Mouse (Mus musculus): ENCODE measurements around the gene Fam186b. TPM values are rescaled to one million over a fixed set of nuclear protein-coding genes. Genes with fewer than 3 reads are reported as not detected.
A peak's percentile ranks its signal among the peaks of the same experiment; 100 is the strongest.

Fam186b gene
- polyA plus RNA-seq, 1 experiment from 2014 or later = 0.05 TPM

GRCm38 (mm10) chr15:99294287-99294686 is 1.4 kb downstream of the Fam186b start:
- H3K27ac ChIP-seq (ENCODE audit: low read depth) = peak overlapping the region; percentile 92; the same call in 1 of the 2 replicates
- peak overlapping the region; percentile 71 for H3K4me2 ChIP-seq
- no peaks in the 10 kb centered on the region for H3K4me1 ChIP-seq (ENCODE audit: insufficient read depth)
- no peak for ATAC-seq (ENCODE audit: insufficient read depth)
- TF ChIP-seq CTCF (IDR thresholded peaks at IDR 0.05; ENCODE audit: low read depth) = no peak
- WGBS = 17% methylated on average over 16 of the region's 16 CpGs
- DNase-seq = peak; percentile 54
- H3K9me3 ChIP-seq (ENCODE audit: low read depth, low read length) = no peaks in the 10 kb centered on the region
- peak overlapping the region; percentile 69 for H3K4me3 ChIP-seq (ENCODE audit: low read depth, low read length)
- no peaks in the 10 kb centered on the region for H3K27me3 ChIP-seq (ENCODE audit: insufficient read depth, low read length)
- H3K9ac ChIP-seq = peak overlapping the region; percentile 67
- H3K36me3 ChIP-seq (ENCODE audit: insufficient read depth) = no peaks in the 10 kb centered on the region

- no peak overlapping the region for H3K9ac ChIP-seq
- no peaks in the 10 kb centered on the region for H3K36me3 ChIP-seq (ENCODE audit: insufficient read depth)
- no peaks in the 10 kb centered on the region for H3K4me1 ChIP-seq (ENCODE audit: insufficient read depth)
- no peaks in the 10 kb centered on the region for H3K27me3 ChIP-seq (ENCODE audit: insufficient read depth, low read length)
- DNase-seq (no peak), ATAC-seq (ENCODE audit: insufficient read depth) (no peak)
- H3K9me3 ChIP-seq (ENCODE audit: low read depth, low read length) = no peaks in the 10 kb centered on the region
- no peak overlapping the region for H3K27ac ChIP-seq (ENCODE audit: low read depth)
- 75% methylated on average over 11 of the region's 11 CpGs for WGBS
- TF ChIP-seq CTCF (IDR thresholded peaks at IDR 0.05; ENCODE audit: low read depth) = no peak
- no peak overlapping the region for H3K4me3 ChIP-seq (ENCODE audit: low read depth, low read length)
- H3K4me2 ChIP-seq = no peak overlapping the region
Measured at GRCm38 (mm10) chr15:99290586-99290985, 5.1 kb downstream of the Fam186b start.

- H3K27me3 ChIP-seq (ENCODE audit: insufficient read depth, low read length) = no peaks in the 10 kb centered on the region
- no peak for TF ChIP-seq CTCF (IDR thresholded peaks at IDR 0.05; ENCODE audit: low read depth)
- H3K9me3 ChIP-seq (ENCODE audit: low read depth, low read length) = no peaks in the 10 kb centered on the region
- no peak overlapping the region for H3K9ac ChIP-seq
- no peak for DNase-seq
- H3K27ac ChIP-seq (ENCODE audit: low read depth) = no peak overlapping the region
- no peak overlapping the region for H3K4me3 ChIP-seq (ENCODE audit: low read depth, low read length)
- H3K4me2 ChIP-seq = no peak overlapping the region
- no peaks in the 10 kb centered on the region for H3K4me1 ChIP-seq (ENCODE audit: insufficient read depth)
- WGBS = 38% methylated on average over 8 of the region's 8 CpGs
- ATAC-seq (ENCODE audit: insufficient read depth) = no peak
- H3K36me3 ChIP-seq (ENCODE audit: insufficient read depth) = no peaks in the 10 kb centered on the region
Measured at GRCm38 (mm10) chr15:99285189-99285535, 10.5 kb downstream of the Fam186b start.

GRCm38 (mm10) chr15:99284527-99285188 is 11.0 kb downstream of the Fam186b start:
- ATAC-seq (ENCODE audit: insufficient read depth) = peak; percentile 35; the same call in 1 of the 2 replicates
- Histone ChIP-seq H3K4me3 (ENCODE audit: low read depth, low read length) (no peak overlapping the region), H3K4me1 (ENCODE audit: insufficient read depth) (no peaks in the 10 kb centered on the region), H3K9me3 (ENCODE audit: low read depth, low read length) (no peaks in the 10 kb centered on the region), H3K27me3 (ENCODE audit: insufficient read depth, low read length) (no peaks in the 10 kb centered on the region), H3K36me3 (ENCODE audit: insufficient read depth) (no peaks in the 10 kb centered on the region), H3K27ac (ENCODE audit: low read depth) (no peak overlapping the region), H3K4me2 (no peak overlapping the region), H3K9ac (no peak overlapping the region)
- 28% methylated on average over 14 of the region's 14 CpGs for WGBS
- peak; percentile 36 for DNase-seq
- TF ChIP-seq CTCF (IDR thresholded peaks at IDR 0.05; ENCODE audit: low read depth) = no peak

GRCm38 (mm10) chr15:99283456-99283855 is 12.2 kb downstream of the Fam186b start:
- H3K9ac ChIP-seq = no peak overlapping the region
- no peak for ATAC-seq (ENCODE audit: insufficient read depth)

GRCm38 (mm10) chr15:99278271-99278670 is 17.4 kb downstream of the Fam186b start:
- no peak overlapping the region for H3K4me3 ChIP-seq (ENCODE audit: low read depth, low read length)
- no peaks in the 10 kb centered on the region for H3K9me3 ChIP-seq (ENCODE audit: low read depth, low read length)
- H3K4me1 ChIP-seq (ENCODE audit: insufficient read depth) = no peaks in the 10 kb centered on the region
- H3K27me3 ChIP-seq (ENCODE audit: insufficient read depth, low read length) = no peaks in the 10 kb centered on the region
- H3K4me2 ChIP-seq = no peak overlapping the region
- no peak overlapping the region for H3K9ac ChIP-seq
- DNase-seq (peak; percentile 27), ATAC-seq (ENCODE audit: insufficient read depth) (peak; percentile 38; the same call in 1 of the 2 replicates)
- H3K27ac ChIP-seq (ENCODE audit: low read depth) = no peak overlapping the region
- TF ChIP-seq CTCF (IDR thresholded peaks at IDR 0.05; ENCODE audit: low read depth) = no peak
- H3K36me3 ChIP-seq (ENCODE audit: insufficient read depth) = no peaks in the 10 kb centered on the region
- 78% methylated on average over 7 of the region's 7 CpGs for WGBS

More at GRCm38 (mm10) chr15:99283456-99283855, 12.2 kb downstream of the Fam186b start:
- Histone ChIP-seq H3K27me3 (ENCODE audit: insufficient read depth, low read length) (no peaks in the 10 kb centered on the region), H3K4me2 (no peak overlapping the region), H3K4me1 (ENCODE audit: insufficient read depth) (no peaks in the 10 kb centered on the region), H3K36me3 (ENCODE audit: insufficient read depth) (no peaks in the 10 kb centered on the region), H3K4me3 (ENCODE audit: low read depth, low read length) (no peak overlapping the region), H3K9me3 (ENCODE audit: low read depth, low read length) (no peaks in the 10 kb centered on the region), H3K27ac (ENCODE audit: low read depth) (no peak overlapping the region)
- TF ChIP-seq CTCF (IDR thresholded peaks at IDR 0.05; ENCODE audit: low read depth) = peak; percentile 48
- 58% methylated on average over 10 of the region's 10 CpGs for WGBS
- no peak for DNase-seq

GRCm38 (mm10) chr15:99276095-99276494 is 19.6 kb downstream of the Fam186b start:
- H3K4me3 ChIP-seq (ENCODE audit: low read depth, low read length) = no peak overlapping the region
- H3K9ac ChIP-seq = no peak overlapping the region
- no peaks in the 10 kb centered on the region for H3K36me3 ChIP-seq (ENCODE audit: insufficient read depth)
- H3K9me3 ChIP-seq (ENCODE audit: low read depth, low read length) = no peaks in the 10 kb centered on the region
- ATAC-seq (ENCODE audit: insufficient read depth) = no peak
- no peaks in the 10 kb centered on the region for H3K27me3 ChIP-seq (ENCODE audit: insufficient read depth, low read length)
- no peak overlapping the region for H3K27ac ChIP-seq (ENCODE audit: low read depth)
- 70% methylated on average over 8 of the region's 8 CpGs for WGBS
- H3K4me1 ChIP-seq (ENCODE audit: insufficient read depth) = no peaks in the 10 kb centered on the region
- H3K4me2 ChIP-seq = no peak overlapping the region
- no peak for DNase-seq
- TF ChIP-seq CTCF (IDR thresholded peaks at IDR 0.05; ENCODE audit: low read depth) = no peak

Measured in lung, embryonic 14.5 days (tissue).